1 mouse cellular context compared by ENCODE assay signal in the genomic region with DNA sequence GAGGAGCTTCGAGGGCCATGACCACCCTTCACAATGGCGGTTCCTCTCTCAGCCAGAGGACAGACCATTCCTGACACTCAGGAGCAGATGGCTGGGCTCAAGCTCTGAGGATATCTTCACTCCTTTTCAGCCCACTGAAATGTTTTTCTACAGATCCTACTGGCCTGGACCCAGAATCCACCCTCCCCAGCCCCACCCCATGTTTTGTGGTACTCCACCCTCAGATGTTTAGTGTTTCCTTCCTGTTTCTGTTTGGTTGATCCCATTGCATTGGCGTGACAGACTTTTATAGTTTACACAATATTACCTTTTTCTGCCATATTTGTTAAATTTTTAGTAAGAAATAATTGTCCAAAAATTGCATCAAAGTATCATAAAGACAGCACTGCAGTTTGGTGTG.
TF ChIP-seq lines count a peak whose summit lies in the region.

No protein-coding gene starts in this region.

TF ChIP-seq in MEL, 35 proteins besides CTCF, POLR2A, EP300 and RAD21:
- 0 out of 2 replicates have a peak, but pooled peaks have one; percentile 33 for TF ChIP-seq SIN3A (IDR thresholded peaks at IDR 0.05; ENCODE audit: low read length)
- TF ChIP-seq ETS1 (IDR thresholded peaks at IDR 0.05; ENCODE audit: low read depth, low read length): 0 out of 2 replicates have a peak, but pooled peaks have one; percentile 51
- no peak for TF ChIP-seq TBP (IDR thresholded peaks at IDR 0.05; ENCODE audit: low read depth, low read length)
- no peak for TF ChIP-seq MXI1 (IDR thresholded peaks at IDR 0.05; ENCODE audit: low read depth, low read length)
- 0 out of 2 replicates have a peak, but pooled peaks have one; percentile 28 for TF ChIP-seq ZNF384 (IDR thresholded peaks at IDR 0.05; ENCODE audit: low read depth, low read length)
